Mouse (Mus musculus) c-Kit-positive CD71-negative TER-119-negative erythroid progenitor cells, embryonic 14.5 days (primary cell): ENCODE results near the gene Cnot6l.

Source experiments
- DNase-seq: peaks from one replicate; pipeline ENCODE4 v3.0.0-alpha.2; 2013; ENCODE audit warnings: low read depth

Gene Cnot6l

GRCm38 (mm10) chr5:96161578-96162398 is 2.2 kb downstream of the Cnot6l start:
- DNase-seq = no peak

GRCm38 (mm10) chr5:96161263-96161577 is 2.8 kb downstream of the Cnot6l start:
- DNase-seq = no peak

- peak; percentile 53 for DNase-seq
These were observed 3.3 kb downstream of the Cnot6l start for GRCm38 (mm10) chr5:96160467-96161262.

- no peak for DNase-seq
These were observed 21.6 kb downstream of the Cnot6l start for GRCm38 (mm10) chr5:96142351-96142750.

- DNase-seq = no peak
These were observed 33.3 kb downstream of the Cnot6l start for GRCm38 (mm10) chr5:96130683-96131082.

GRCm38 (mm10) chr5:96126856-96127255 is 37.1 kb downstream of the Cnot6l start:
- DNase-seq = no peak

- DNase-seq = no peak
These were observed 49.0 kb downstream of the Cnot6l start for GRCm38 (mm10) chr5:96114943-96115342.

GRCm38 (mm10) chr5:96104644-96105043 is 59.3 kb downstream of the Cnot6l start:
- DNase-seq = no peak

GRCm38 (mm10) chr5:96091468-96091867 is 72.5 kb downstream of the Cnot6l start:
- no peak for DNase-seq

- DNase-seq = no peak
These were observed 78.6 kb downstream of the Cnot6l start for GRCm38 (mm10) chr5:96085324-96085723.

- no peak for DNase-seq
These were observed 84.9 kb downstream of the Cnot6l start for GRCm38 (mm10) chr5:96079026-96079425.

- no peak for DNase-seq
These were observed 98.4 kb downstream of the Cnot6l start for GRCm38 (mm10) chr5:96065591-96065990.

GRCm38 (mm10) chr5:96042492-96042891 is 121.5 kb downstream of the Cnot6l start:
- no peak for DNase-seq

GRCm38 (mm10) chr5:96041507-96042104 is 122.4 kb downstream of the Cnot6l start:
- no peak for DNase-seq

GRCm38 (mm10) chr5:96039188-96039840 is 124.7 kb downstream of the Cnot6l start:
- DNase-seq = no peak

GRCm38 (mm10) chr5:96037684-96038121 is 126.3 kb downstream of the Cnot6l start:
- DNase-seq = peak; percentile 17

GRCm38 (mm10) chr5:96036125-96036672 is 127.8 kb downstream of the Cnot6l start:
- no peak for DNase-seq

GRCm38 (mm10) chr5:96034101-96034500 is 129.9 kb downstream of the Cnot6l start:
- no peak for DNase-seq

GRCm38 (mm10) chr5:96029821-96030220 is 134.2 kb downstream of the Cnot6l start:
- DNase-seq = no peak
